Mouse (Mus musculus): ENCODE results near the gene Rftn1. TPM values are rescaled to one million over a fixed set of nuclear protein-coding genes. Genes with fewer than 3 reads are reported as not detected.

The Rftn1 gene
- polyA plus RNA-seq, 1 experiment from 2014 or later, result 37.8 TPM

DNA sequence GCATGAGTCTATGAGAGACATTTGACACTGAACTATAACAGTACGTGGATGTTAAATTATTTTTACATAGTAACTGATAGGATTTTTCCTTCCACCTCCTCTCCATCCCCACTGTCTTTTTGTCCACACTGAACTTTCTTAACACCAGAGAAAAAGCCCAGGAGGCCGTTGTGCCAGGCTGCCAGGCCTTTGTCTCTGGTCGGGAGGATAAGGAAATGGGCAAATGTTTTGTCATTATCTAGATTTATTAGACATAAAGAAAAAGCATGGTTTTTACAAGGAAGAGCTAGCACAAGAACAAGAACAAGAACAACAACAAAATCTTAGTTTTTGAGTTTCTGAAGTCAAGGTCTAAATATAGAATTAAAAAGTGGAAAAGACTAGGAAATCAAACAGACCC lies 4.1 kb upstream of the Rftn1 start:
- H3K27ac ChIP-seq (ENCODE audit: low read length), result no peak overlapping the region
- no peaks in the 10 kb centered on the region for H3K36me3 ChIP-seq (ENCODE audit: control insufficient read depth, insufficient read depth)
- WGBS, result 75% methylated on average over 3 of the region's 3 CpGs
- H3K9me3 ChIP-seq (replicated peaks; ENCODE audit: control insufficient read depth, low read length), result no peaks in the 10 kb centered on the region
- H3K4me2 ChIP-seq (ENCODE audit: low read depth, low read length), result no peak overlapping the region
- no peaks in the 10 kb centered on the region for H3K27me3 ChIP-seq (ENCODE audit: control insufficient read depth, insufficient read depth, low read length)
- no peak overlapping the region for H3K9ac ChIP-seq (ENCODE audit: low read length)
- H3K4me1 ChIP-seq (ENCODE audit: control insufficient read depth, insufficient read depth, low read length), result 0 out of 2 replicates have a peak, but pooled peaks cover 5% of the 10 kb centered on the region
- no peak for ATAC-seq (replicated peaks; ENCODE audit: extremely low read depth, insufficient read depth, low FRiP score)
- no peak overlapping the region for H3K4me3 ChIP-seq (ENCODE audit: low read length)

DNA sequence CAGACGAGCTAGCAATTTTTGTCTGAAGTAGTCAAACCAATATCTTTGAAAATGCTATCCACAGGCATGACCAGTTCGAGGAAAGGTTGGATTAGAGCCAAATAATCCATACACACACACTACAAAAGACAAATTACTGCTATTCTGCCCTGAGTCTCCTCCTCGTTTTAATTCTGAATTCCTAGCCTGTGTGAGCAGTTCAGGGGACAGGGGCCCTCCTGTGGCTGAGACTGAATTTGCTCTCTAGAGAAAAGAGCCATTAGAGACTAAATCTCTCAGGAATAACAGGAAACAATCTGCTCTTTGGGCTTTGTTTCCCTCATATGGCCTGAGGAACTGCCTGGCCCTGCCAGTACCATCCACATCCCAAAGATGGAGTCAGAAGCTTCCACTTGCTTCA lies 3.2 kb upstream of the Rftn1 start:
- WGBS, result 47% methylated on average over 3 of the region's 3 CpGs
- Histone ChIP-seq H3K36me3 (ENCODE audit: control insufficient read depth, insufficient read depth) (no peaks in the 10 kb centered on the region), H3K4me1 (ENCODE audit: control insufficient read depth, insufficient read depth, low read length) (peaks cover 10% of the 10 kb centered on the region), H3K27ac (ENCODE audit: low read length) (no peak overlapping the region), H3K27me3 (ENCODE audit: control insufficient read depth, insufficient read depth, low read length) (no peaks in the 10 kb centered on the region), H3K4me2 (ENCODE audit: low read depth, low read length) (no peak overlapping the region), H3K4me3 (ENCODE audit: low read length) (no peak overlapping the region), H3K9ac (ENCODE audit: low read length) (no peak overlapping the region), H3K9me3 (replicated peaks; ENCODE audit: control insufficient read depth, low read length) (no peaks in the 10 kb centered on the region)
- no peak for ATAC-seq (replicated peaks; ENCODE audit: extremely low read depth, insufficient read depth, low FRiP score)

DNA sequence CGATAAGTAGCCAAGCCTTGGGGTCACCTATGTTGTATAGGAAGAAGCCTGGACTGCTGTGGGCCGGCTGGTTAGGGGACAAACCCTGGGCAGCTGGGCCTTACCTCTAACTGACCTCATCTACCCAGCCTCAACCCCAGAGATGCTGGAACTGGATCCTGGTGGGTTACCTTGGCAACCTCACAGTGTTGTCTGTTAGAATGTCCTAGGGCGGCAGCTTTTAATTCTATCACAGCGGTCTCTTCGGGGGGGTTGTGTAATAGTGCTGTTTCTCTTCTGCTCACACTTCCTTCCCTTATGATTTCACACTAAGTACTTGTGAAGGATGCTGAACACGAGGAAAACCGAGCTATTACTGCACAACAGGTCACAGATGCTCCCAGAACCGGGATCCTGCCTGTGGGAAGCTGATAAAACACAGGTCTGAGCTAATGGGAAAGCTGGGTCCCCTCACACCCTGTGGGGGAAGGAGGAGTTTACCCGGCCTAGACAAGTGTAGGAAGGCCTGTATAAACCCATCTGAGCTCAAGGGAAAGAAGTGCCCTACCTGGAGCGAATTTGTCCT lies 2.0 kb upstream of the Rftn1 start:
- H3K4me1 ChIP-seq (ENCODE audit: control insufficient read depth, insufficient read depth, low read length), result peaks cover 11% of the 10 kb centered on the region
- H3K27ac ChIP-seq (ENCODE audit: low read length), result no peak overlapping the region
- ATAC-seq (replicated peaks; ENCODE audit: extremely low read depth, insufficient read depth, low FRiP score), result no peak
- H3K4me2 ChIP-seq (ENCODE audit: low read depth, low read length), result no peak overlapping the region
- no peak overlapping the region for H3K9ac ChIP-seq (ENCODE audit: low read length)
- WGBS, result 59% methylated on average over 10 of the region's 10 CpGs
- no peaks in the 10 kb centered on the region for H3K36me3 ChIP-seq (ENCODE audit: control insufficient read depth, insufficient read depth)
- no peaks in the 10 kb centered on the region for H3K9me3 ChIP-seq (replicated peaks; ENCODE audit: control insufficient read depth, low read length)
- no peaks in the 10 kb centered on the region for H3K27me3 ChIP-seq (ENCODE audit: control insufficient read depth, insufficient read depth, low read length)
- H3K4me3 ChIP-seq (ENCODE audit: low read length), result no peak overlapping the region

DNA sequence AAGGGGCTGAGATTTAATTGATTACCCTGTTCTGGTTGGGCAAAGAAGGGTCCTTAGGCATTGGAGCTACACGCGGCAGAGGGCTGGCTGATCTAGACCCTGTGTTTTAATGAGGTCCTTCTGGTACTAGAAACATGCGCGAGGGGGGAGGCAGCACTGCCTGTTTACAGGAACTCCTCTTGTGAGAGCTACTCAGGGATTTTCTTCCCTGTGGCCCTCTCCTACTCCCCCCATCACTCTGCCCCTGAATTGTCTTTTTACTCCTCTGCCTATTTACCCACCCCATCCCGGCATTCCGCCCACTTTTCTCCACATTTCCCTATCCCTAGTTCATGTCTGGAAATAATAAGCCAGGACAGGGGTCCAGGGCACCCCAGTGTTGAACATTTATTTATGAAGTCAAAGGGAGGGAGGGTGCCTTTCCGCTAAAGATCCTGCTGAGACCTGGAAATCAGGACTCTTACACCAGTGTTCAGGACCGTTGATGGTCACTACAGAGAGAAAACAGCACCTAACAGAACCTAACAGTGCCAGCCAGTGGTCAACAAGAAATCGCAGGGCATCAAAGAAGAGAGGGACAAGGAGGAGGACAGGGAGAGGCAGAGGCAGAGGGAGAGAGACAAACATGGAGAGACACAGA lies 964 bp upstream of the Rftn1 start:
- Histone ChIP-seq H3K36me3 (ENCODE audit: control insufficient read depth, insufficient read depth) (no peaks in the 10 kb centered on the region), H3K4me2 (ENCODE audit: low read depth, low read length) (no peak overlapping the region), H3K27ac (ENCODE audit: low read length) (no peak overlapping the region), H3K9ac (ENCODE audit: low read length) (no peak overlapping the region), H3K9me3 (replicated peaks; ENCODE audit: control insufficient read depth, low read length) (no peaks in the 10 kb centered on the region), H3K27me3 (ENCODE audit: control insufficient read depth, insufficient read depth, low read length) (no peaks in the 10 kb centered on the region), H3K4me1 (ENCODE audit: control insufficient read depth, insufficient read depth, low read length) (peaks cover 11% of the 10 kb centered on the region), H3K4me3 (ENCODE audit: low read length) (no peak overlapping the region)
- ATAC-seq (replicated peaks; ENCODE audit: extremely low read depth, insufficient read depth, low FRiP score), result no peak
- WGBS, result 74% methylated on average over 9 of the region's 9 CpGs

DNA sequence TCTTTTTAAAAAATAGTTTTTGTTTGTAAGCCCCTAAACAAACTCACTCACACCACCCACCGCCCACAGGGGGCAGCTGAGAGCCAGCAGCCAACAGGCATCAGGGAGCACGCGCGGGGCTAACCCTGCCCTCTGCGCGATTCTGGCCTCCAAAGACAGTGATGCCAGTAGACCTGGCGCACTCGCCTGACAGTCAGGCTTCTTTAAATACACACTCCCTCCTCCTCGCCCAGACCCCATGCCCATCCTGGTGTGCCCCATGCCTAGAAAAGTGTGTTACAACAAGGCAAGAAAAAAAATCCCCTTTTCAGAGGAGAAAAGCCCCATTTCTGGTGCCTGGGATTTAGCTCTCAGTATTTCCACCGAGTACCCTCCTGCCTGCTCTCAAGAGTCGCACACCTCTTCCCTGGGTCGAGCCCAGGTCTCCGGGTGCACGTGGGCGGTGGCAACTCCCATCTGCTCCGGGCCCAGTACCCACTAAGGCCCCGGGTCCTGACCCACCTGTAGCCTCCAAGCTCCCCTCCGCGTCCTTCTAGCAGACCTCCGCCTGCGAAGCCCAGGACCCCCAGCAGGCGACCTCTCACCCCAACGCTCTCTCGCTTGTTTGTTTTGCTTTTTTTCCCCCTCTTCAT lies 977 bp downstream of the Rftn1 start:
- WGBS, result 1% methylated on average over 24 of the region's 24 CpGs
- peak overlapping the region; percentile 94 for H3K9ac ChIP-seq (ENCODE audit: low read length)
- H3K4me1 ChIP-seq (ENCODE audit: control insufficient read depth, insufficient read depth, low read length), result peaks cover 21% of the 10 kb centered on the region
- H3K36me3 ChIP-seq (ENCODE audit: control insufficient read depth, insufficient read depth), result no peaks in the 10 kb centered on the region
- H3K27ac ChIP-seq (ENCODE audit: low read length), result peak overlapping the region; percentile 84
- H3K4me3 ChIP-seq (ENCODE audit: low read length), result peak overlapping the region; percentile 90
- H3K4me2 ChIP-seq (ENCODE audit: low read depth, low read length), result peak overlapping the region; percentile 95
- no peaks in the 10 kb centered on the region for H3K27me3 ChIP-seq (ENCODE audit: control insufficient read depth, insufficient read depth, low read length)
- H3K9me3 ChIP-seq (replicated peaks; ENCODE audit: control insufficient read depth, low read length), result no peaks in the 10 kb centered on the region
- ATAC-seq (replicated peaks; ENCODE audit: extremely low read depth, insufficient read depth, low FRiP score), result peak; percentile 66

DNA sequence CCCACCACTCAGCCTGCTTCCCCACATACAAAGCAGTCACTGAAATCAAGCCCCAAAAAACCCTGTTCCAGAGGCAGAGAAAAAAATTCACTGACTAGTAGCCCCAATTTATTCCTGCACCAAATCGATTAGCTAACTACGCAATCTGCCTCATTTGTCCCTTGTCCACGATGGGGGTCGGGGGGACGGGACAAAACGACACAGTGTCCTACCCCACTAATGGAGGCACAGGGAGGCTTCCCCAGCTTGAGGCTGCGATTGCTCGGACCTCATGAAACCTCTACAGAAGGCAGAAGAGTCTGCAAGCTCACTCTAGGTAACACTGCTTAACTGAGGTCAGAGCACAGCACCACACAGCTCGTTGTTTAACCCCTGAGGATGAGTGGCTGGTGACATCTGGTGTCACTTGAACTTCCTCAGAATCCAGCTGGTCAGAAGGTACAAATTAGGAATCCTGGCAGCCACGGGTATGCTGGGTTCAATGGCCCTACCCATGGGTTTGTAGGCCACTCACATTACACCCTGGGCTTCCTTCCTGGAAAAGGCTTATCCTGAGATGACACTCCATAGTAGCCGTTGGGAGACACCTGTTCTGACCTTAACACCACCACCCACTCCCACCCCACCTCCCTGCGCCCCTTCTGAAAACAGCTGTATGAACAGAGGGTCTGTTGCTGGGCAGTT lies 1.7 kb downstream of the Rftn1 start:
- peak; percentile 10; the same call in 1 of the 2 replicates for ATAC-seq (replicated peaks; ENCODE audit: extremely low read depth, insufficient read depth, low FRiP score)
- H3K4me2 ChIP-seq (ENCODE audit: low read depth, low read length), result peak overlapping the region; percentile 95
- no peaks in the 10 kb centered on the region for H3K9me3 ChIP-seq (replicated peaks; ENCODE audit: control insufficient read depth, low read length)
- H3K36me3 ChIP-seq (ENCODE audit: control insufficient read depth, insufficient read depth), result no peaks in the 10 kb centered on the region
- H3K27ac ChIP-seq (ENCODE audit: low read length), result no peak overlapping the region
- peak overlapping the region; percentile 94; the same call in 1 of the 2 replicates for H3K9ac ChIP-seq (ENCODE audit: low read length)
- H3K4me1 ChIP-seq (ENCODE audit: control insufficient read depth, insufficient read depth, low read length), result peaks cover 26% of the 10 kb centered on the region
- WGBS, result 70% methylated on average over 12 of the region's 12 CpGs
- H3K27me3 ChIP-seq (ENCODE audit: control insufficient read depth, insufficient read depth, low read length), result no peaks in the 10 kb centered on the region
- H3K4me3 ChIP-seq (ENCODE audit: low read length), result peak overlapping the region; percentile 90

DNA sequence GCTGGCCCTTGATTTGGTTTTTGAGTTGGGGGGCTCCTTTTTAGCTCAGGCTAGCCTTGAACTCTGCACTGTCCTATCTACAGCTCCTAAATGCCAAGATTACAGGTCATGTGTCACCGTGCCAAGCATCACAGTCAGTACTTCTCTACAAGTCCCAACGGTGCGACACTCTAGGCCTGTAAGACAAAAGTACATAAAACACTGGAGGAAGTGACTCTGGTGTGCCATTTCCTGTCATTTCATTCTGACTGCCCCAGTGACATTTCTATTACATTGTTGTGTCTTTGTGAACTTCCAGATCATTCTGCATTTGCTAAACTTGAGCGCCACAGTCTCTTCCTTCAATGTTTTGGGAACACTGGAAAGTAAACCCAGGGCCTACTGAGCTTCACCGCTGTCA lies 4.9 kb downstream of the Rftn1 start:
- Histone ChIP-seq H3K27ac (ENCODE audit: low read length) (no peak overlapping the region), H3K4me1 (ENCODE audit: control insufficient read depth, insufficient read depth, low read length) (peaks cover 28% of the 10 kb centered on the region)
- 70% methylated on average over 5 of the region's 5 CpGs for WGBS

DNA sequence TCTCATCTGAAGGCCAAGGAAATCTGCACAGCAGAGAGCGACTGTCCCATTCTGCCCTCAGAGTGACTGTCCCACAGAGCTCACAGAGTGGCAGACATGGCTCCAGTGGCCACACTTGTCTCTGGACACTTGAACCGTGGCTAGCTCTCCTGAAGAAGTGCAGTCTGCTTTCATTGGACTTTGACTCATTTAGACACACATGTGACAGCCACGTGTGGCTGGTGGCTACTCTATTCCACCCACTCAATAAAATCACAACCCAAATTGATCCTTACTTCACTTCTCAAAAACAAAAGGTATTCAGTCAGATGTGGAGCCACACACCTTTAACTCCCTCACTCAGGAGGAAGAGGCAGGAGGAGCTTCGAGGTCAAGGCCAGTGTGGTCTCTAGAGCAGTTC lies 5.4 kb downstream of the Rftn1 start:
- no peak overlapping the region for H3K4me2 ChIP-seq (ENCODE audit: low read depth, low read length)
- H3K9me3 ChIP-seq (replicated peaks; ENCODE audit: control insufficient read depth, low read length), result no peaks in the 10 kb centered on the region
- 75% methylated on average over 4 of the region's 4 CpGs for WGBS
- H3K9ac ChIP-seq (ENCODE audit: low read length), result no peak overlapping the region
- H3K27ac ChIP-seq (ENCODE audit: low read length), result no peak overlapping the region
- no peaks in the 10 kb centered on the region for H3K36me3 ChIP-seq (ENCODE audit: control insufficient read depth, insufficient read depth)
- H3K27me3 ChIP-seq (ENCODE audit: control insufficient read depth, insufficient read depth, low read length), result no peaks in the 10 kb centered on the region
- no peak overlapping the region for H3K4me3 ChIP-seq (ENCODE audit: low read length)
- H3K4me1 ChIP-seq (ENCODE audit: control insufficient read depth, insufficient read depth, low read length), result peaks cover 28% of the 10 kb centered on the region
- ATAC-seq (replicated peaks; ENCODE audit: extremely low read depth, insufficient read depth, low FRiP score), result no peak

More for the DNA sequence above, 4.9 kb downstream of the Rftn1 start:
- H3K4me2 ChIP-seq (ENCODE audit: low read depth, low read length), result no peak overlapping the region
- no peaks in the 10 kb centered on the region for H3K9me3 ChIP-seq (replicated peaks; ENCODE audit: control insufficient read depth, low read length)
- no peaks in the 10 kb centered on the region for H3K36me3 ChIP-seq (ENCODE audit: control insufficient read depth, insufficient read depth)
- no peak overlapping the region for H3K4me3 ChIP-seq (ENCODE audit: low read length)
- no peak for ATAC-seq (replicated peaks; ENCODE audit: extremely low read depth, insufficient read depth, low FRiP score)
- no peaks in the 10 kb centered on the region for H3K27me3 ChIP-seq (ENCODE audit: control insufficient read depth, insufficient read depth, low read length)
- no peak overlapping the region for H3K9ac ChIP-seq (ENCODE audit: low read length)
